Mouse (Mus musculus) brain, embryonic 14.5 days (tissue): ENCODE data around the gene Exoc4.

Source experiments
- CTCF ChIP-seq: fragments of 200-500 bp; IDR thresholded peaks from 2 replicates; pipeline ENCODE4 v1.5.1; 2012; ENCODE audit warnings: inconsistent platforms, mild to moderate bottlenecking, moderate library complexity, borderline replicate concordance; ENCODE audit not compliant: insufficient read depth, insufficient read length; ENCODE audit errors: extremely low read depth
- POLR2A ChIP-seq: fragments of 200-500 bp; IDR thresholded peaks from 2 replicates; pipeline ENCODE4 v1.6.1; 2012; ENCODE audit warnings: mild to moderate bottlenecking, inconsistent platforms, borderline replicate concordance; ENCODE audit not compliant: poor library complexity, insufficient read depth, insufficient read length, severe bottlenecking; ENCODE audit errors: extremely low read depth

- TF ChIP-seq CTCF (no peak), POLR2A (no peak)
These were observed 485.1 kb downstream of the Exoc4 start for GRCm38 (mm10) chr6:33734032-33734431.
